Mouse (Mus musculus): ENCODE measurements around the gene Per1. TPM values are rescaled to one million over a fixed set of nuclear protein-coding genes. Genes with fewer than 3 reads are reported as not detected.

Per1 gene
- polyA plus RNA-seq, 1 experiment from 2014 or later: 15.4 TPM

- H3K27me3 ChIP-seq (ENCODE audit: insufficient read depth, low read length): no peaks in the 10 kb centered on the region
- H3K9me3 ChIP-seq (ENCODE audit: low read depth, low read length): no peaks in the 10 kb centered on the region
- no peak overlapping the region for H3K9ac ChIP-seq
- H3K27ac ChIP-seq (ENCODE audit: low read depth): no peak overlapping the region
- H3K4me1 ChIP-seq (ENCODE audit: insufficient read depth): no peaks in the 10 kb centered on the region; the same call in 1 of the 2 replicates
- ATAC-seq (ENCODE audit: insufficient read depth) (no peak), DNase-seq (no peak)
- no peak overlapping the region for H3K4me3 ChIP-seq (ENCODE audit: low read depth, low read length)
- peaks cover 54% of the 10 kb centered on the region for H3K36me3 ChIP-seq (ENCODE audit: insufficient read depth)
- WGBS: 79% methylated on average over 13 of the region's 13 CpGs
- H3K4me2 ChIP-seq: peak overlapping the region; percentile 62
- TF ChIP-seq CTCF (IDR thresholded peaks at IDR 0.05; ENCODE audit: low read depth): no peak
These were observed 14.2 kb downstream of the Per1 start for GRCm38 (mm10) chr11:69109032-69109900.

GRCm38 (mm10) chr11:69110319-69111046, 15.5 kb downstream of the Per1 start:
- peak; percentile 98 for DNase-seq
- Histone ChIP-seq H3K4me1 (ENCODE audit: insufficient read depth) (no peaks in the 10 kb centered on the region; the same call in 1 of the 2 replicates), H3K27me3 (ENCODE audit: insufficient read depth, low read length) (no peaks in the 10 kb centered on the region; the same call in 1 of the 2 replicates), H3K9ac (peak overlapping the region; percentile 57), H3K4me2 (peak overlapping the region; percentile 62), H3K36me3 (ENCODE audit: insufficient read depth) (peaks cover 43% of the 10 kb centered on the region), H3K27ac (ENCODE audit: low read depth) (peak overlapping the region; percentile 38; the same call in 1 of the 2 replicates), H3K9me3 (ENCODE audit: low read depth, low read length) (no peaks in the 10 kb centered on the region), H3K4me3 (ENCODE audit: low read depth, low read length) (peak overlapping the region; percentile 51)
- under 1% methylated on average over 30 of the region's 30 CpGs for WGBS
- no peak for TF ChIP-seq CTCF (IDR thresholded peaks at IDR 0.05; ENCODE audit: low read depth)
- ATAC-seq (ENCODE audit: insufficient read depth): peak; percentile 79

DNA sequence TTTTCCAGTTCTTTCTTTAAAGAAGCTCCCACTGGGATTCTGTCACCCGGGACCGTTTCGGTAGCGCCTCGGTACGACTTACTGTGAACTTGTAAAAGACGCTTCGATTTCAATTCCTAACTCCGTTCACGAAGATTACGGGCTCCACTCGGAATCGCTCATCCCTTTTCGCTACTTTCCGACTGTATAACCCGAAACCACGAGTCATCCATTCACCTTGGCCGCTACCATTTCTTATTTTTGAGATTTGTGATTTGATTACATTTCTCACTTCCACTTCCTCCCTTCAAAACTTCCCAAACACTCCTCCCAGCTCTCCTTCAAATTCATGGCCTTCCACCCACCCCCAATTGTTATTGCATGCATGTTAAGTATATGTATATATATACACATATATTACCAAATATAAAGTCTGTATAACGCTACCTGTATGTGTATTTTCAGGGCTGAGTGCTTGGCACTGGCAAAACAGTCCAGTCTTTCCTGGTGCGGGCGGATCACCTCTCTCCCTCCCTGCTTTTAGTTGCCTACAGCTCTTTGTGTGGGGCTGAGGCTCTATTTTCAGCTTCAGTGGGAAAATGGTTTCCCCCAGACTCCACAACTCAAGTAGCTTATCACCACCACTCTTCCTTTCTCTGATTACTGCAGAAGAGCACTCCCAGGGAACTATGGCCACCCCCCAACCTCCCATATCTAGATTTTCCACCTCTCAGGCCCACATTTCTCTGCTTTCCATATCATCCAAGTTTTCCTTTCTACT, 16.2 kb downstream of the Per1 start:
- TF ChIP-seq CTCF (IDR thresholded peaks at IDR 0.05; ENCODE audit: low read depth): no peak
- Histone ChIP-seq H3K9me3 (ENCODE audit: low read depth, low read length) (no peaks in the 10 kb centered on the region), H3K4me1 (ENCODE audit: insufficient read depth) (no peaks in the 10 kb centered on the region; the same call in 1 of the 2 replicates), H3K9ac (peak overlapping the region; percentile 57), H3K4me3 (ENCODE audit: low read depth, low read length) (peak overlapping the region; percentile 51), H3K4me2 (peak overlapping the region; percentile 62), H3K27ac (ENCODE audit: low read depth) (peak overlapping the region; percentile 38; the same call in 1 of the 2 replicates), H3K36me3 (ENCODE audit: insufficient read depth) (peaks cover 35% of the 10 kb centered on the region), H3K27me3 (ENCODE audit: insufficient read depth, low read length) (no peaks in the 10 kb centered on the region; the same call in 1 of the 2 replicates)
- WGBS: 6% methylated on average over 21 of the region's 21 CpGs
- ATAC-seq (ENCODE audit: insufficient read depth) (no peak), DNase-seq (peak; percentile 32)

DNA sequence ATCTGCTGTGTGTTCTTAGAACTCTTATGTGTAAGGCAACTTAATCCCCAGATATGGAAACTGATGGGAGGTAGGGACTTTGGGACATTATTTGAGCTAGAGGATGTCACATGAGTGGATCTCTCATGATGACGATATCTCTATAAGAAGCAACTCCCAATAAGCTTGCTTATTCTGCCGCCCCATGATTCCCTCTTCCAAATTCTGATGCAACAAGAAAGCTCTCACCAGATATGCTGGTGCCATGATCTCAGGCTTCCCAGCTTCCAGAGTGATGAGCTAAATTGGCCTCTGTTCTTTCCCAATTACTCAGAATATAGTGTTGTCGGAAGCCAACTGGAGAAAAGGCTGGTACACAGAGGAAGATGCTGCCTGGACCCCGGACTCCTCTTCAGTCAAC, 16.8 kb downstream of the Per1 start:
- no peaks in the 10 kb centered on the region; the same call in 1 of the 2 replicates for H3K4me1 ChIP-seq (ENCODE audit: insufficient read depth)
- peak overlapping the region; percentile 51; the same call in 1 of the 2 replicates for H3K4me3 ChIP-seq (ENCODE audit: low read depth, low read length)
- peak overlapping the region; percentile 38; the same call in 1 of the 2 replicates for H3K27ac ChIP-seq (ENCODE audit: low read depth)
- no peaks in the 10 kb centered on the region for H3K9me3 ChIP-seq (ENCODE audit: low read depth, low read length)
- DNase-seq: peak; percentile 19
- peak overlapping the region; percentile 62 for H3K4me2 ChIP-seq
- no peaks in the 10 kb centered on the region; the same call in 1 of the 2 replicates for H3K27me3 ChIP-seq (ENCODE audit: insufficient read depth, low read length)
- ATAC-seq (ENCODE audit: insufficient read depth): no peak
- peaks cover 29% of the 10 kb centered on the region for H3K36me3 ChIP-seq (ENCODE audit: insufficient read depth)
- TF ChIP-seq CTCF (IDR thresholded peaks at IDR 0.05; ENCODE audit: low read depth): no peak
- 69% methylated on average over 4 of the region's 4 CpGs for WGBS
- H3K9ac ChIP-seq: no peak overlapping the region; the same call in 1 of the 2 replicates

DNA sequence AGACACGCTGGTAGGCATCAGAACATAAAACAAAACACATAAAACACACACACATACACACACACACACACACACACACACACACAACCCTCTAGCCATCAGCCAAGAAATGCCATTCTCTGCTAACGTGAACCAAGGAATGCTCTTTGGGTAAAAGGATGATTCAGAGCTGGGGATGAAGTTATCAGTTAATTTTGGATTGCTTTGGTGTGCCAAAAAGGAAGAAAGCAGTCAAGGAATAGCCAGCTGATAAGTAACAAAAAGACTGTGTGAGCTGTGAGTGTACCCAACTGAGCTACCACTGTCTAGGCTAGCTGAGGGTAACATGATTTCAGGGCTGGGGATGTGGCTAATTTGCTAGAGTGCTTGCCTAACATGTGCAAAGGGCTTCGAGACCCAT, 19.0 kb downstream of the Per1 start:
- DNase-seq: no peak

DNA sequence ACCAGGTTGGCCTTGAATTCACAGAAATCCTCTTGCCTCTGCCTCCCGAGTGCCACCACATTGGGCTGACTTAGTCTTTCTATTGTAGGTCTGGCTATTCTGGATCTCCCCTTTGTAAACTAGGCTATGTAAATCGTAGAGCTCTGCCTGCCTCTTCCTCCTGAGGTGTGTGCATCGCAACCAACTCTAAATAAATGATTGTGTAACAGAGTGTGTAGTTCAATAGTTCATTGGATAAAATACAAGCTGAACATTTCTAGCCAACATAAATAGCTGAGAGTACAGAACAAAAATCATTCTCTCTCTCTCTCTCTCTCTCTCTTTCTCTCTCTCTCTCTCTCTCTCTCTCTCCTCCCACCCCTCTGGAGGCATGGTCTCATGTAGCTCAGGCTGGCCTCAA, 19.6 kb downstream of the Per1 start:
- 78% methylated on average over 3 of the region's 3 CpGs for WGBS
- Histone ChIP-seq H3K9ac (no peak overlapping the region), H3K36me3 (ENCODE audit: insufficient read depth) (peaks cover 1% of the 10 kb centered on the region; the same call in 1 of the 2 replicates), H3K27ac (ENCODE audit: low read depth) (no peak overlapping the region), H3K4me2 (no peak overlapping the region), H3K4me1 (ENCODE audit: insufficient read depth) (peaks cover under 1% of the 10 kb centered on the region), H3K4me3 (ENCODE audit: low read depth, low read length) (no peak overlapping the region), H3K27me3 (ENCODE audit: insufficient read depth, low read length) (no peaks in the 10 kb centered on the region; the same call in 1 of the 2 replicates), H3K9me3 (ENCODE audit: low read depth, low read length) (no peaks in the 10 kb centered on the region)
- DNase-seq (no peak), ATAC-seq (ENCODE audit: insufficient read depth) (no peak)
- TF ChIP-seq CTCF (IDR thresholded peaks at IDR 0.05; ENCODE audit: low read depth): no peak

More for the DNA sequence above, 19.0 kb downstream of the Per1 start:
- Histone ChIP-seq H3K4me3 (ENCODE audit: low read depth, low read length) (no peak overlapping the region), H3K9me3 (ENCODE audit: low read depth, low read length) (no peaks in the 10 kb centered on the region), H3K36me3 (ENCODE audit: insufficient read depth) (peaks cover 7% of the 10 kb centered on the region), H3K9ac (no peak overlapping the region), H3K4me2 (no peak overlapping the region), H3K27me3 (ENCODE audit: insufficient read depth, low read length) (no peaks in the 10 kb centered on the region; the same call in 1 of the 2 replicates), H3K4me1 (ENCODE audit: insufficient read depth) (no peaks in the 10 kb centered on the region; the same call in 1 of the 2 replicates), H3K27ac (ENCODE audit: low read depth) (no peak overlapping the region)
- no peak for ATAC-seq (ENCODE audit: insufficient read depth)
- WGBS: 58% methylated on average over 3 of the region's 3 CpGs
- no peak for TF ChIP-seq CTCF (IDR thresholded peaks at IDR 0.05; ENCODE audit: low read depth)

All from lung, embryonic 14.5 days (tissue).